ENCODE assay signal across 9 mouse cellular contexts in genomic region chr17:3274449-3275285, GRCm38 (mm10). TPM values are rescaled to one million over a fixed set of nuclear protein-coding genes. Genes with fewer than 3 reads are reported as not detected.
DNase-seq lines count a peak whose midpoint lies in the region; ATAC-seq and TF ChIP-seq lines count a peak whose summit lies in the region.
"Had no signal": no experiment of that assay in that cellular context is flagged by ENCODE, and none has a peak within 500 bp of the region (broad histone marks: within the 10 kb centered on the region; RNA-seq: fewer than 3 reads in every experiment).

No protein-coding gene starts in this region.

- no peak overlapping the region for H3K4me3 ChIP-seq in hindbrain, embryonic 10.5 days
- no peak overlapping the region for H3K4me3 ChIP-seq in hindbrain, embryonic 16.5 days (ENCODE audit: low read length)
- no peak overlapping the region for H3K4me3 ChIP-seq in hindbrain, embryonic 12.5 days
- no peak overlapping the region for H3K4me3 ChIP-seq in midbrain, postnatal 0 days (ENCODE audit: low read depth, low read length)
- H3K4me3 ChIP-seq: heart, adult 2 months had no signal

- 11% methylated on average over 14 of the region's 14 CpGs for WGBS in hindbrain, embryonic 10.5 days
- 23% methylated on average over 14 of the region's 14 CpGs for WGBS in hindbrain, embryonic 16.5 days
- 13% methylated on average over 14 of the region's 14 CpGs for WGBS in hindbrain, embryonic 12.5 days
- 22% methylated on average over 14 of the region's 14 CpGs for WGBS in midbrain, postnatal 0 days

- no peak for TF ChIP-seq CTCF in midbrain, postnatal 0 days (IDR thresholded peaks at IDR 0.05)

- peaks cover 30% of the 10 kb centered on the region for H3K4me1 ChIP-seq in hindbrain, embryonic 10.5 days (replicated peaks)
- H3K4me1 ChIP-seq in hindbrain, embryonic 16.5 days (ENCODE audit: control insufficient read depth, insufficient read depth, low read depth, low read length): no peaks in the 10 kb centered on the region
- peaks cover 20% of the 10 kb centered on the region for H3K4me1 ChIP-seq in hindbrain, embryonic 12.5 days
- no peaks in the 10 kb centered on the region for H3K4me1 ChIP-seq in midbrain, postnatal 0 days (ENCODE audit: insufficient read depth, low read length)

- no peak overlapping the region for H3K9ac ChIP-seq in hindbrain, embryonic 16.5 days (ENCODE audit: low read depth, low read length)
- H3K9ac ChIP-seq in hindbrain, embryonic 12.5 days: no peak overlapping the region
- no peak overlapping the region for H3K9ac ChIP-seq in midbrain, postnatal 0 days (replicated peaks; ENCODE audit: low read length, poor library complexity, severe bottlenecking)

- peak; percentile 52 for DNase-seq in hindbrain, embryonic 10.5 days (ENCODE audit: low spot score)
- peak; percentile 32 for DNase-seq in embryo, embryonic 11.5 days (ENCODE audit: low read depth, low spot score)
- DNase-seq in midbrain, postnatal 0 days (ENCODE audit: low spot score): no peak
- no peak for DNase-seq in gastrocnemius, postnatal 25 days
- DNase-seq in kidney, adult 9 months: no peak
- no peak for DNase-seq in ovary, postnatal 10 days (ENCODE audit: low spot score)

- H3K27ac ChIP-seq in hindbrain, embryonic 10.5 days: peak overlapping the region; percentile 85
- H3K27ac ChIP-seq in hindbrain, embryonic 16.5 days (ENCODE audit: low read depth, low read length): no peak overlapping the region
- peak overlapping the region; percentile 67 for H3K27ac ChIP-seq in hindbrain, embryonic 12.5 days
- H3K27ac ChIP-seq in midbrain, postnatal 0 days (ENCODE audit: low read depth, low read length): peak overlapping the region; percentile 59; the same call in 1 of the 2 replicates
- H3K27ac ChIP-seq: heart, adult 2 months had no signal

- ATAC-seq in hindbrain, embryonic 16.5 days: no peak
- peak; percentile 23; the same call in 1 of the 2 replicates for ATAC-seq in hindbrain, embryonic 12.5 days (ENCODE audit: low FRiP score)
- ATAC-seq in midbrain, postnatal 0 days (ENCODE audit: low FRiP score): peak; percentile 54; the same call in 1 of the 2 replicates

- no peak overlapping the region for H3K4me2 ChIP-seq in hindbrain, embryonic 16.5 days (ENCODE audit: low read length)
- H3K4me2 ChIP-seq in hindbrain, embryonic 12.5 days (replicated peaks): no peak overlapping the region
- no peak overlapping the region for H3K4me2 ChIP-seq in midbrain, postnatal 0 days (ENCODE audit: low read depth, low read length, poor library complexity, severe bottlenecking)

- H3K36me3 ChIP-seq in hindbrain, embryonic 10.5 days: no peaks in the 10 kb centered on the region
- no peaks in the 10 kb centered on the region for H3K36me3 ChIP-seq in hindbrain, embryonic 16.5 days (ENCODE audit: control insufficient read depth, insufficient read depth, low read length)
- no peaks in the 10 kb centered on the region for H3K36me3 ChIP-seq in hindbrain, embryonic 12.5 days
- no peaks in the 10 kb centered on the region for H3K36me3 ChIP-seq in midbrain, postnatal 0 days (ENCODE audit: insufficient read depth, low read length)

- H3K27me3 ChIP-seq in hindbrain, embryonic 10.5 days (ENCODE audit: insufficient read depth, poor library complexity, severe bottlenecking): no peaks in the 10 kb centered on the region
- H3K27me3 ChIP-seq in hindbrain, embryonic 16.5 days (replicated peaks; ENCODE audit: control insufficient read depth, insufficient read depth, low read length): no peaks in the 10 kb centered on the region
- no peaks in the 10 kb centered on the region for H3K27me3 ChIP-seq in hindbrain, embryonic 12.5 days
- H3K27me3 ChIP-seq in midbrain, postnatal 0 days (ENCODE audit: insufficient read depth, low read length): no peaks in the 10 kb centered on the region

- H3K9me3 ChIP-seq in hindbrain, embryonic 10.5 days: no peaks in the 10 kb centered on the region
- no peaks in the 10 kb centered on the region for H3K9me3 ChIP-seq in hindbrain, embryonic 16.5 days (ENCODE audit: control insufficient read depth, low read length)
- H3K9me3 ChIP-seq in hindbrain, embryonic 12.5 days (replicated peaks): no peaks in the 10 kb centered on the region
- H3K9me3 ChIP-seq in midbrain, postnatal 0 days (ENCODE audit: low read length): no peaks in the 10 kb centered on the region

RNA-seq across cellular contexts. Expression of gene Tiam2, which starts 51.7 kb away (rescaled TPM):
- polyA plus RNA-seq in hindbrain, embryonic 10.5 days (2016; fragmentation: Nextera tagmentation; extraction: Ambion mirVana): 4.4 and 4.9 TPM in 2 replicates
- 3.6 and 7.5 TPM in 2 replicates for polyA plus RNA-seq in hindbrain, embryonic 16.5 days (2015; fragmentation: Nextera tagmentation; extraction: Ambion mirVana)
- polyA plus RNA-seq in hindbrain, embryonic 12.5 days (2016; fragmentation: Nextera tagmentation; extraction: Ambion mirVana): 10.6 and 12.0 TPM in 2 replicates
- 5.2 and 6.9 TPM in 2 replicates for total RNA-seq in midbrain, postnatal 0 days (2014; rRNA removed)
- polyA plus RNA-seq in midbrain, postnatal 0 days (2015; fragmentation: Nextera tagmentation; extraction: Ambion mirVana): 1.7 TPM in 2 replicates
- total RNA-seq in gastrocnemius, postnatal 25 days (2021): 1 to 10 TPM; 2.7 to 3.8 TPM

Comparison
In these comparisons a context has a peak if more than half of its experiments do, and no peak if none do; other contexts are left out.
1. DNase-seq: peak in hindbrain, embryonic 10.5 days (single experiment) and embryo, embryonic 11.5 days (single experiment); none in midbrain, postnatal 0 days (single experiment), gastrocnemius, postnatal 25 days (single experiment), kidney, adult 9 months (single experiment) and ovary, postnatal 10 days (single experiment).